Mouse (Mus musculus) neural tube, embryonic 11.5 days (tissue): ENCODE measurements at regions not wholly inside any gene's neighbourhood (a gene's known extent, or its start where the extent isn't known, plus 50 kb on each side); places are given as distances from the start of the nearest gene placed in this dataset.

Experiments
- ATAC-seq: fragments of 200-750 bp; cut with Nextera tagmentation; 2 replicates; pipeline ENCODE4 v1.8.0; 2017; ENCODE audit warnings: moderate number of reproducible peaks, mild to moderate bottlenecking, moderate TSS enrichment, moderate library complexity; ENCODE audit not compliant: insufficient read depth, low FRiP score, low TSS enrichment
- DNase-seq: peaks from one replicate; pipeline ENCODE4 v3.0.0-alpha.2; 2015; ENCODE audit warnings: low spot score
- H3K27ac ChIP-seq: fragments of 300-500 bp; sonication (generic); 2 replicates; pipeline ENCODE4 v1.5.1; 2014; ENCODE audit warnings: low read depth, mild to moderate bottlenecking, low read length
- H3K27me3 ChIP-seq: fragments of 300-500 bp; sonication (generic); 2 replicates; pipeline ENCODE4 v1.6.1; 2014; ENCODE audit warnings: mild to moderate bottlenecking, low read length, mixed read lengths; ENCODE audit not compliant: control insufficient read depth, insufficient read depth
- H3K36me3 ChIP-seq: fragments of 300-500 bp; sonication (generic); 2 replicates; pipeline ENCODE4 v1.6.1; 2014; ENCODE audit warnings: mild to moderate bottlenecking, low read length, moderate library complexity, mixed read lengths; ENCODE audit not compliant: control insufficient read depth, insufficient read depth
- H3K4me1 ChIP-seq: fragments of 300-500 bp; sonication (generic); 2 replicates; pipeline ENCODE4 v1.6.1; 2014; ENCODE audit warnings: low read length, mixed read lengths; ENCODE audit not compliant: control insufficient read depth, insufficient read depth
- H3K4me2 ChIP-seq: fragments of 300-500 bp; sonication (generic); 2 replicates; pipeline ENCODE4 v1.6.1; 2014; ENCODE audit warnings: low read depth, mild to moderate bottlenecking, moderate library complexity
- H3K4me3 ChIP-seq: fragments of 300-500 bp; sonication (generic); 2 replicates; pipeline ENCODE4 v1.5.1; 2014; ENCODE audit warnings: low read depth, low read length
- H3K9ac ChIP-seq: fragments of 300-500 bp; sonication (generic); 2 replicates; pipeline ENCODE4 v1.6.1; 2014; ENCODE audit warnings: mild to moderate bottlenecking, low read length
- H3K9me3 ChIP-seq: fragments of 300-500 bp; sonication (generic); 2 replicates; pipeline ENCODE4 v1.6.1; 2016; ENCODE audit warnings: low read length; ENCODE audit not compliant: control insufficient read depth
- WGBS: fragments of 180-500 bp; shearing (Covaris S2); extraction: QIAGEN DNeasy Blood & Tissue Kit; methylation state at CpG from one replicate; pipeline ENCODE4 v1.1.7; 2014; 5-methylcytosine and 5-hydroxymethylcytosine counted together

- H3K27ac ChIP-seq, result no peak overlapping the region
- no peaks in the 10 kb centered on the region for H3K9me3 ChIP-seq
- no peak overlapping the region for H3K9ac ChIP-seq
- no peaks in the 10 kb centered on the region for H3K27me3 ChIP-seq
- 89% methylated on average over 2 of the region's 2 CpGs for WGBS
- DNase-seq, result no peak
- no peak for ATAC-seq
- H3K36me3 ChIP-seq, result no peaks in the 10 kb centered on the region
- no peak overlapping the region for H3K4me2 ChIP-seq
- H3K4me1 ChIP-seq, result no peaks in the 10 kb centered on the region
- no peak overlapping the region for H3K4me3 ChIP-seq
Observed at GRCm38 (mm10) chr11:19138831-19139230, 120.0 kb upstream of the Meis1 start.

GRCm38 (mm10) chr11:19143267-19144000 lies 124.6 kb upstream of the Meis1 start:
- Histone ChIP-seq H3K4me1 (no peaks in the 10 kb centered on the region), H3K9me3 (no peaks in the 10 kb centered on the region), H3K27ac (no peak overlapping the region), H3K4me3 (no peak overlapping the region), H3K4me2 (no peak overlapping the region), H3K27me3 (no peaks in the 10 kb centered on the region), H3K9ac (no peak overlapping the region), H3K36me3 (no peaks in the 10 kb centered on the region)
- no peak for ATAC-seq
- WGBS, result 84% methylated on average over 17 of the region's 17 CpGs
- DNase-seq, result no peak

DNA sequence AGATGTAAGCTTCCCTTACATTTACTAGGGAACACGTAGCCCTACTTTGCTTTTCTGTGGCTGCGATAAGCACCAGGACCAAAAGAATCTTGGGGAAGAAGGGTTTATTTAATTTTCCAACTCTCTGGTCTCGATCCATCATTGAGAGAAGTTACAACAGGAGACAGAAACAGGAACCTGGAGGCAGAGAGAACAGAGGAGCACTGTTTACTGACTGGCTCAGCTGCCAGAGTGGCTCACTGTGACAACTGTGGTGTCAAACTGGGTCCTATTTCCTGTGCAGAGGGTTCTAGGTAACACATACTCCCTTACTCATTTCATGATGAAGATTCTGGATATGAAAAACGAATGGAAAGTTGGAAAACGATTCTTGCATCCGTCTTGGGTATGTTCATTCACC lies 125.7 kb upstream of the Meis1 start:
- Histone ChIP-seq H3K27me3 (no peaks in the 10 kb centered on the region), H3K27ac (no peak overlapping the region), H3K4me1 (no peaks in the 10 kb centered on the region), H3K4me3 (no peak overlapping the region), H3K9me3 (no peaks in the 10 kb centered on the region), H3K9ac (no peak overlapping the region), H3K4me2 (no peak overlapping the region), H3K36me3 (no peaks in the 10 kb centered on the region)
- ATAC-seq, result no peak
- 85% methylated on average over 6 of the region's 6 CpGs for WGBS
- no peak for DNase-seq

DNA sequence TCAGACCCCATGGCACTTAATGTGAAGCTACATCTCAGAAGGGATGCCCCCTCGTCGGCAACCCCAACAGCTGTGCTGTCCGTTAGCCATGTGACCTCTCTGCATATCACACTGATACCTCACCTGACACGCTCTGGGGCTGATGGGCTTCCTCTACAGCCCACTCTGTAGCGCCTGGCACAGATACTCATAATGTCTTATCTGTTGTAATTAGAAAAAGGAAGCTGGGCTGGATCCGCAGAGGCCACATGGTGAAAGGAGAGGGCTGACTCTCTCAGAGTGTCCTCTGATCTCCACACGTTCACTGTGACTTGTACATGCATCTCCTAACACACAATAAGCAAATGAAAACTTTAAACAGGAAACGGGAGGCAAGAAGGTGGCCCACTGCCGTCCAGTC lies 126.5 kb upstream of the Meis1 start:
- no peak overlapping the region for H3K4me3 ChIP-seq
- ATAC-seq (no peak), DNase-seq (no peak)
- H3K4me1 ChIP-seq, result no peaks in the 10 kb centered on the region
- H3K27me3 ChIP-seq, result no peaks in the 10 kb centered on the region
- H3K9me3 ChIP-seq, result no peaks in the 10 kb centered on the region
- no peak overlapping the region for H3K27ac ChIP-seq
- 89% methylated on average over 9 of the region's 9 CpGs for WGBS
- H3K36me3 ChIP-seq, result no peaks in the 10 kb centered on the region
- H3K4me2 ChIP-seq, result no peak overlapping the region
- no peak overlapping the region for H3K9ac ChIP-seq

GRCm38 (mm10) chr11:19145991-19146390 lies 127.2 kb upstream of the Meis1 start:
- WGBS, result 75% methylated on average over 3 of the region's 3 CpGs
- Histone ChIP-seq H3K27me3 (no peaks in the 10 kb centered on the region), H3K4me2 (no peak overlapping the region), H3K9ac (no peak overlapping the region), H3K4me3 (no peak overlapping the region), H3K4me1 (no peaks in the 10 kb centered on the region), H3K36me3 (no peaks in the 10 kb centered on the region), H3K9me3 (no peaks in the 10 kb centered on the region), H3K27ac (no peak overlapping the region)
- no peak for DNase-seq
- no peak for ATAC-seq

DNA sequence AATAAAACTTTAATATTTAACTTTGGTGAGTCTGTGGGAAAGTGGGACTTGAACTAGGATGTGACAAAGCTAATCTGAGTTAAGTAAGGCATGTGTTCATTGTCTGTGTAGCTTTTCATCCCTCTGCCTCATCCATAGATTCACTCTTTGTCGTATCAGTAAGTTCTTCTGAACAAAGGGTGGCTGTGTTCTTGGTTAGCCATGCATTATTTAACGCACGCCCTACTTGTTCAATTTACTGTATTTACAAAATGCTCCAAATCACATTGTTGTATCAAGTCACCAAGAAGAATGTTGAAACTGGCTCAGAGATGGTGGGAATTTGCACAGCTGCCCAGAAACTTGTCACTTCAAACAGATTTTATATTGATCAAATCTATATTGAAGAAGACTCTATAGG lies 132.2 kb upstream of the Meis1 start:
- H3K9me3 ChIP-seq, result no peaks in the 10 kb centered on the region
- WGBS, result 77% methylated on average over 3 of the region's 3 CpGs
- no peak overlapping the region for H3K27ac ChIP-seq
- H3K4me2 ChIP-seq, result no peak overlapping the region
- no peak overlapping the region for H3K9ac ChIP-seq
- H3K4me3 ChIP-seq, result no peak overlapping the region
- ATAC-seq (no peak), DNase-seq (no peak)
- H3K36me3 ChIP-seq, result no peaks in the 10 kb centered on the region
- H3K4me1 ChIP-seq, result no peaks in the 10 kb centered on the region
- H3K27me3 ChIP-seq, result no peaks in the 10 kb centered on the region

DNA sequence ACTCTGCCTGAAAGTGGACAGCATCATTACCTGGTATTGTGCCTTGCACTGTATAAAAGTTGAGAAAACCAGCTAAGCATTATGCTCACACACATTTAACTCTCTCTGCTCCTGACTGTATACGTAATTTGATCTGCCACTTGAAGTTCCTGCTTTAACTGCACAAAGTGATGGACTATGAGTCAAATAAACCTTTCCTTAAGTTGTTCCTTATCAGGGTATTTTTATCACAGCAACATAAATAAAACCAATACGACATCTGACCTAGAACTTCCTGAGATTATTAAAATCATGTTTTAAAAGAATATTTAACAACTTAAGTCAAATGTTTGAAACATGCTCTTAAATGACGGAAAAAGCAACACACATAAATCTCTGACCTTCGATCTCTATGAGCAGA lies 134.9 kb upstream of the Meis1 start:
- ATAC-seq, result no peak
- Histone ChIP-seq H3K4me2 (no peak overlapping the region), H3K4me1 (no peaks in the 10 kb centered on the region), H3K27me3 (no peaks in the 10 kb centered on the region), H3K4me3 (no peak overlapping the region), H3K36me3 (no peaks in the 10 kb centered on the region), H3K9ac (no peak overlapping the region), H3K9me3 (no peaks in the 10 kb centered on the region), H3K27ac (no peak overlapping the region)
- WGBS, result 79% methylated on average over 4 of the region's 4 CpGs
- DNase-seq, result no peak

DNA sequence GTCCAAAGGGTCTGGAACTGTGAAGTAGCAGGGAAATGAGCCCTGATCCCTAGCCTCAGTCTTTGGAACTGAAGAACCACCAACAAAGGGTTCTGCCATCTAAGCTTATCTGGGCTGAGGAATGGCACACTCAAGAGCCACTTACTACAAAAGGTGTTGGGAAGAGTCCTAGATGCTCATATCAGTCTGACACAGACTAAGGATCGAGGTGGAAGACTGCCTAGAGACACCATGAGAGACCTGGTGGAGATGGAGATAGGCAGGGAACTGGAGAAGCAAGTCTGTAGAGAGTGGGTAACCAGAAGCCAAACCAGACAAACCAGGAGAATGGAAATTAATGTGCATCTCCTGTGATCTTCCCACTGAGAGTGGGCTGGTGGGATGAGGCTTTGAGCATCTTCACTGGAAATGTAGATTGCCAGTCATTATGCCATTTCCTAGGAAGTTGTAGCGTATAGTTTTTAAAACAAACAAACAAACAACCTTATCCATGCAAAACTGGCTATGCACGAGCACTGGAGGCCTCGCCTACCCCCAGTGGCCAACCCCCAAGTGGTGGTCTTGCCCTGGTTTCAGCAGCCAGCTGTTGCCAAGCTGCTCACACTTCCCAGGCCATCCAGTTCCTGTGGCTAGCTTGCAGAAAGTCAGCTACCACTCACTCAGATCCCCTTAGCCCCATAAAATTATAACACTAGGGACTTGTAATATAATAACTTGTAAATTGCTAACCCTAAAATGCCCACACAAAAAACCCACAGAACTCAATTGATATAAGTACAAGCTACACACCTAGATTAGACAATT lies 136.2 kb upstream of the Meis1 start:
- ATAC-seq, result no peak
- 90% methylated on average over 4 of the region's 4 CpGs for WGBS
- no peak for DNase-seq

GRCm38 (mm10) chr11:19155617-19155983 lies 136.8 kb upstream of the Meis1 start:
- Histone ChIP-seq H3K36me3 (no peaks in the 10 kb centered on the region), H3K4me2 (no peak overlapping the region), H3K9ac (no peak overlapping the region), H3K27me3 (no peaks in the 10 kb centered on the region), H3K4me1 (no peaks in the 10 kb centered on the region), H3K9me3 (no peaks in the 10 kb centered on the region), H3K27ac (no peak overlapping the region), H3K4me3 (no peak overlapping the region)
- no peak for DNase-seq
- no peak for ATAC-seq
- 89% methylated on average over 2 of the region's 2 CpGs for WGBS

More for the DNA sequence above, 136.2 kb upstream of the Meis1 start:
- no peak overlapping the region for H3K9ac ChIP-seq
- H3K4me2 ChIP-seq, result no peak overlapping the region
- H3K27ac ChIP-seq, result no peak overlapping the region
- H3K4me3 ChIP-seq, result no peak overlapping the region
- H3K36me3 ChIP-seq, result no peaks in the 10 kb centered on the region
- no peaks in the 10 kb centered on the region for H3K27me3 ChIP-seq
- H3K9me3 ChIP-seq, result no peaks in the 10 kb centered on the region
- H3K4me1 ChIP-seq, result no peaks in the 10 kb centered on the region
